ENCODE assay signal across 26 mouse cellular contexts in the genomic region with DNA sequence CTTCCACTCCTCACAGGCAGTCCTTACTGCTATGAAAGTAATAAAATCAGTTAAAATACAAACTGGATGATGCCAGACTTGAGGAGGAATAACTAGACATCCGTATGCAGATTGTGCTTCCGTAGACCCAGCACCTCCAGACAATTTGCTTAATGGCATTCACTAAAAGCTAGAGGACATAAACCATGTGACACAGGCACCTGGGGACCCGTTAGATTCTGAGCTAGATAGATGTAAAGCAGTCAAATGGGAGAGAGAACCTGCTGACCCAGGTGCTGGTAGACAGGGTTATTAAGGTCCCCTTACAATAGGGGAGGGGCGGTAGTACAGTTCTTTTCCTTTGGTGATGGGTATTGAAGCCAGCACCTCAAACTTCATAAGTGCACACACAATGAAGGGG. TPM values are rescaled to one million over a fixed set of nuclear protein-coding genes. Genes with fewer than 3 reads are reported as not detected.
A peak's percentile ranks its signal among the peaks of the same experiment; 100 is the strongest.
DNase-seq lines count a peak whose midpoint lies in the region; ATAC-seq and TF ChIP-seq lines count a peak whose summit lies in the region.
"Had no signal": no experiment of that assay in that cellular context is flagged by ENCODE, and none has a peak within 500 bp of the region (broad histone marks: within the 10 kb centered on the region; RNA-seq: fewer than 3 reads in every experiment).

No protein-coding gene starts in this region.

- H3K4me2 ChIP-seq in hindbrain, postnatal 0 days (ENCODE audit: low read depth, low read length): no peak overlapping the region
- no peak overlapping the region for H3K4me2 ChIP-seq in midbrain, embryonic 11.5 days
- no peak overlapping the region for H3K4me2 ChIP-seq in midbrain, postnatal 0 days (ENCODE audit: low read depth, low read length, poor library complexity, severe bottlenecking)
- H3K4me2 ChIP-seq in neural tube, embryonic 13.5 days: no peak overlapping the region
- H3K4me2 ChIP-seq: embryonic facial prominence, embryonic 13.5 days; forebrain, embryonic 12.5 days; forebrain, embryonic 15.5 days; heart, embryonic 13.5 days; hindbrain, embryonic 12.5 days; hindbrain, embryonic 15.5 days had no signal

- H3K27ac ChIP-seq in hindbrain, postnatal 0 days: no peak overlapping the region
- no peak overlapping the region for H3K27ac ChIP-seq in hindbrain, embryonic 10.5 days
- no peak overlapping the region for H3K27ac ChIP-seq in midbrain, embryonic 11.5 days (ENCODE audit: low read depth, low read length)
- H3K27ac ChIP-seq in midbrain, postnatal 0 days (ENCODE audit: low read depth, low read length): no peak overlapping the region
- H3K27ac ChIP-seq in neural tube, embryonic 13.5 days (replicated peaks): no peak overlapping the region
- H3K27ac ChIP-seq: embryonic facial prominence, embryonic 10.5 days; embryonic facial prominence, embryonic 13.5 days; forebrain, embryonic 12.5 days; forebrain, embryonic 15.5 days; heart, embryonic 13.5 days; hindbrain, embryonic 12.5 days; hindbrain, embryonic 15.5 days had no signal

- no peaks in the 10 kb centered on the region for H3K9me3 ChIP-seq in hindbrain, postnatal 0 days (ENCODE audit: low read length)
- H3K9me3 ChIP-seq in hindbrain, embryonic 10.5 days: no peaks in the 10 kb centered on the region
- H3K9me3 ChIP-seq in midbrain, embryonic 11.5 days (ENCODE audit: control insufficient read depth, low read length): no peaks in the 10 kb centered on the region
- no peaks in the 10 kb centered on the region for H3K9me3 ChIP-seq in midbrain, postnatal 0 days (ENCODE audit: low read length)
- H3K9me3 ChIP-seq in neural tube, embryonic 13.5 days: no peaks in the 10 kb centered on the region
- H3K9me3 ChIP-seq: embryonic facial prominence, embryonic 10.5 days; embryonic facial prominence, embryonic 13.5 days; forebrain, embryonic 12.5 days; forebrain, embryonic 15.5 days; heart, embryonic 13.5 days; hindbrain, embryonic 12.5 days; hindbrain, embryonic 15.5 days had no signal

- H3K4me1 ChIP-seq in hindbrain, postnatal 0 days (ENCODE audit: insufficient read depth, low read length): no peaks in the 10 kb centered on the region
- H3K4me1 ChIP-seq in hindbrain, embryonic 10.5 days (replicated peaks): no peaks in the 10 kb centered on the region
- H3K4me1 ChIP-seq in midbrain, embryonic 11.5 days (ENCODE audit: control insufficient read depth, insufficient read depth, low read length): no peaks in the 10 kb centered on the region
- H3K4me1 ChIP-seq in midbrain, postnatal 0 days (ENCODE audit: insufficient read depth, low read length): no peaks in the 10 kb centered on the region
- no peaks in the 10 kb centered on the region for H3K4me1 ChIP-seq in neural tube, embryonic 13.5 days (replicated peaks)
- H3K4me1 ChIP-seq: forebrain, embryonic 12.5 days; forebrain, embryonic 15.5 days; heart, embryonic 13.5 days; hindbrain, embryonic 12.5 days; hindbrain, embryonic 15.5 days had no signal

- peak; percentile 43; the same call in 1 of the 2 replicates for ATAC-seq in hindbrain, postnatal 0 days
- ATAC-seq in midbrain, embryonic 11.5 days (ENCODE audit: low FRiP score): no peak
- no peak for ATAC-seq in midbrain, postnatal 0 days (ENCODE audit: low FRiP score)
- 0 out of 2 replicates have a peak, but pooled peaks have one; percentile 27 for ATAC-seq in neural tube, embryonic 13.5 days (ENCODE audit: low read depth)
- ATAC-seq: activated CD4-positive, CD25-positive, alpha-beta regulatory T cell, adult 4 months; forebrain, embryonic 15.5 days had no signal

- DNase-seq in hindbrain, postnatal 0 days (ENCODE audit: low spot score): no peak
- DNase-seq in hindbrain, embryonic 10.5 days (ENCODE audit: low spot score): no peak
- DNase-seq in midbrain, embryonic 11.5 days (ENCODE audit: low spot score, missing footprints): peak; percentile 54
- DNase-seq in midbrain, postnatal 0 days (ENCODE audit: low spot score): no peak
- no peak for DNase-seq in lung, postnatal 10 days
- DNase-seq: adrenal gland, adult 8-10 months; adrenal gland, postnatal 25 days; cerebellum, adult 11-12 months; cerebellum, adult 8-10 months; cerebellum, postnatal 10 days; cerebellum, postnatal 36 days; embryo, embryonic 11 days; gastrocnemius, postnatal 25 days; heart, adult 18-20 months; heart, postnatal 14 days; heart, postnatal 4 days had no signal

- no peaks in the 10 kb centered on the region for H3K27me3 ChIP-seq in hindbrain, postnatal 0 days (ENCODE audit: insufficient read depth, low read length)
- H3K27me3 ChIP-seq in hindbrain, embryonic 10.5 days (ENCODE audit: insufficient read depth, poor library complexity, severe bottlenecking): peaks cover 8% of the 10 kb centered on the region
- H3K27me3 ChIP-seq in midbrain, embryonic 11.5 days (ENCODE audit: control insufficient read depth, insufficient read depth, low read length): no peaks in the 10 kb centered on the region
- H3K27me3 ChIP-seq in midbrain, postnatal 0 days (ENCODE audit: insufficient read depth, low read length): no peaks in the 10 kb centered on the region
- no peaks in the 10 kb centered on the region for H3K27me3 ChIP-seq in neural tube, embryonic 13.5 days
- H3K27me3 ChIP-seq: embryonic facial prominence, embryonic 13.5 days; forebrain, embryonic 12.5 days; forebrain, embryonic 15.5 days; heart, embryonic 13.5 days; hindbrain, embryonic 12.5 days; hindbrain, embryonic 15.5 days had no signal

- H3K4me3 ChIP-seq in hindbrain, postnatal 0 days (ENCODE audit: low read length): no peak overlapping the region
- no peak overlapping the region for H3K4me3 ChIP-seq in hindbrain, embryonic 10.5 days
- H3K4me3 ChIP-seq in midbrain, embryonic 11.5 days (ENCODE audit: low read depth, low read length): no peak overlapping the region
- no peak overlapping the region for H3K4me3 ChIP-seq in midbrain, postnatal 0 days (ENCODE audit: low read depth, low read length)
- no peak overlapping the region for H3K4me3 ChIP-seq in neural tube, embryonic 13.5 days
- H3K4me3 ChIP-seq: embryonic facial prominence, embryonic 10.5 days; embryonic facial prominence, embryonic 13.5 days; erythroblast, embryonic 14.5 days; forebrain, embryonic 12.5 days; forebrain, embryonic 15.5 days; heart, embryonic 13.5 days; hindbrain, embryonic 12.5 days; hindbrain, embryonic 15.5 days had no signal

- H3K9ac ChIP-seq in hindbrain, postnatal 0 days (replicated peaks; ENCODE audit: low read length): no peak overlapping the region
- H3K9ac ChIP-seq in midbrain, embryonic 11.5 days (ENCODE audit: low read length): no peak overlapping the region
- H3K9ac ChIP-seq in midbrain, postnatal 0 days (replicated peaks; ENCODE audit: low read length, poor library complexity, severe bottlenecking): no peak overlapping the region
- no peak overlapping the region for H3K9ac ChIP-seq in neural tube, embryonic 13.5 days
- H3K9ac ChIP-seq: embryonic facial prominence, embryonic 13.5 days; forebrain, embryonic 12.5 days; forebrain, embryonic 15.5 days; heart, embryonic 13.5 days; hindbrain, embryonic 12.5 days; hindbrain, embryonic 15.5 days had no signal

- no peak for TF ChIP-seq CTCF in hindbrain, postnatal 0 days (IDR thresholded peaks at IDR 0.05; ENCODE audit: low read depth)
- TF ChIP-seq CTCF in midbrain, postnatal 0 days (IDR thresholded peaks at IDR 0.05): no peak

- no peaks in the 10 kb centered on the region for H3K36me3 ChIP-seq in hindbrain, postnatal 0 days (ENCODE audit: insufficient read depth, low read length)
- no peaks in the 10 kb centered on the region for H3K36me3 ChIP-seq in hindbrain, embryonic 10.5 days
- H3K36me3 ChIP-seq in midbrain, embryonic 11.5 days (ENCODE audit: control insufficient read depth, insufficient read depth, low read length): no peaks in the 10 kb centered on the region
- no peaks in the 10 kb centered on the region for H3K36me3 ChIP-seq in midbrain, postnatal 0 days (ENCODE audit: insufficient read depth, low read length)
- no peaks in the 10 kb centered on the region for H3K36me3 ChIP-seq in neural tube, embryonic 13.5 days
- H3K36me3 ChIP-seq: embryonic facial prominence, embryonic 10.5 days; embryonic facial prominence, embryonic 13.5 days; forebrain, embryonic 12.5 days; forebrain, embryonic 15.5 days; hindbrain, embryonic 12.5 days; hindbrain, embryonic 15.5 days had no signal

- 83% methylated on average over 4 of the region's 4 CpGs for WGBS in hindbrain, postnatal 0 days
- 87% methylated on average over 4 of the region's 4 CpGs for WGBS in hindbrain, embryonic 10.5 days
- WGBS in midbrain, embryonic 11.5 days: 81% methylated on average over 4 of the region's 4 CpGs
- WGBS in midbrain, postnatal 0 days: 83% methylated on average over 4 of the region's 4 CpGs
- 43% methylated on average over 4 of the region's 4 CpGs for WGBS in neural tube, embryonic 13.5 days

RNA-seq across cellular contexts. Expression of a gene that starts 13.5 kb away (rescaled TPM):
- 7.9 and 14.9 TPM in 2 replicates for total RNA-seq in hindbrain, postnatal 0 days (2014; rRNA removed)
- 16.2 and 16.9 TPM in 2 replicates for polyA plus RNA-seq in hindbrain, postnatal 0 days (2015; fragmentation: Nextera tagmentation; extraction: Ambion mirVana)
- polyA plus RNA-seq in hindbrain, embryonic 10.5 days (2016; fragmentation: Nextera tagmentation; extraction: Ambion mirVana): 21.9 and 25.7 TPM in 2 replicates
- 13.2 and 16.5 TPM in 2 replicates for polyA plus RNA-seq in midbrain, embryonic 11.5 days (2014; fragmentation: Nextera tagmentation; extraction: Ambion mirVana)
- 8.6 and 10.2 TPM in 2 replicates for total RNA-seq in midbrain, postnatal 0 days (2014; rRNA removed)
- polyA plus RNA-seq in midbrain, postnatal 0 days (2015; fragmentation: Nextera tagmentation; extraction: Ambion mirVana): 9.6 and 11.2 TPM in 2 replicates
- 28.3 and 29.8 TPM in 2 replicates for polyA plus RNA-seq in neural tube, embryonic 13.5 days (2015; fragmentation: Nextera tagmentation; extraction: Ambion mirVana)

Comparison
In these comparisons a context has a peak if more than half of its experiments do, and no peak if none do; other contexts are left out.
1. ATAC-seq: peak in hindbrain, postnatal 0 days (single experiment) and neural tube, embryonic 13.5 days (single experiment); none in midbrain, embryonic 11.5 days (single experiment) and midbrain, postnatal 0 days (single experiment).